Mouse (Mus musculus) kidney, postnatal 0 days (tissue): ENCODE data around the gene Rps26. TPM values are rescaled to one million over a fixed set of nuclear protein-coding genes. Genes with fewer than 3 reads are reported as not detected.

ENCODE experiments used
- ATAC-seq: fragments of 200-750 bp; cut with Nextera tagmentation; replicated peaks from 2 replicates; pipeline ENCODE4 v1.8.0; 2017; ENCODE audit warnings: low read depth, moderate number of reproducible peaks, moderate TSS enrichment, moderate library complexity; ENCODE audit not compliant: low FRiP score
- DNase-seq: peaks from one replicate; pipeline ENCODE4 v3.0.0-alpha.2; 2016; ENCODE audit warnings: low spot score
- H3K27ac ChIP-seq: fragments of 300-500 bp; sonication (generic); 2 replicates; pipeline ENCODE4 v1.5.1; 2014; ENCODE audit warnings: mild to moderate bottlenecking
- H3K27me3 ChIP-seq: fragments of 300-500 bp; sonication (generic); 2 replicates; pipeline ENCODE4 v1.6.1; 2014; ENCODE audit warnings: low read length, mixed read lengths; ENCODE audit not compliant: insufficient read depth
- H3K36me3 ChIP-seq: fragments of 300-500 bp; sonication (generic); 2 replicates; pipeline ENCODE4 v1.6.1; 2014; ENCODE audit warnings: low read length, mixed read lengths; ENCODE audit not compliant: insufficient read depth
- H3K4me1 ChIP-seq: fragments of 300-500 bp; sonication (generic); replicated peaks from 2 replicates; pipeline ENCODE4 v1.6.1; 2014; ENCODE audit warnings: antibody characterized with exemption, low read length, mixed read lengths; ENCODE audit not compliant: insufficient read depth
- H3K4me2 ChIP-seq: fragments of 300-500 bp; sonication (generic); 2 replicates; pipeline ENCODE4 v1.6.1; 2014; ENCODE audit warnings: mild to moderate bottlenecking, low read length, moderate library complexity, mixed read lengths
- H3K4me3 ChIP-seq: fragments of 300-500 bp; sonication (generic); replicated peaks from 2 replicates; pipeline ENCODE4 v1.5.1; 2014; ENCODE audit warnings: low read depth, low read length
- H3K9ac ChIP-seq: fragments of 300-500 bp; sonication (generic); 2 replicates; pipeline ENCODE4 v1.6.1; 2014; ENCODE audit warnings: low read depth, low read length
- H3K9me3 ChIP-seq: fragments of 300-500 bp; sonication (generic); replicated peaks from 2 replicates; pipeline ENCODE4 v1.6.1; 2016; ENCODE audit warnings: low read length, inconsistent platforms, mixed read lengths
- CTCF ChIP-seq: IDR thresholded peaks from 2 replicates; pipeline ENCODE4 v1.5.1; 2016; ENCODE audit warnings: antibody characterized with exemption, low read depth, mild to moderate bottlenecking, moderate library complexity
- WGBS: fragments of 180-500 bp; shearing (Covaris S2); extraction: QIAGEN DNeasy Blood & Tissue Kit; methylation state at CpG from one replicate; pipeline ENCODE4 v1.1.7; 2014; 5-methylcytosine and 5-hydroxymethylcytosine counted together
- polyA plus RNA-seq: library from polyadenylated mRNA; unstranded; fragments of >200 nt; fragmentation: Nextera tagmentation; extraction: Ambion mirVana; gene quantifications from 2 replicates; pipeline ENCODE4 v1.2.1, GENCODE M21; 2015

Gene Rps26
- polyA plus RNA-seq, 1 experiment from 2014 or later = 985 TPM

GRCm38 (mm10) chr10:128613154-128613440 is 13.4 kb downstream of the Rps26 start:
- H3K4me3 ChIP-seq = no peak overlapping the region
- WGBS = 21% methylated on average over 6 of the region's 6 CpGs
- H3K27me3 ChIP-seq = no peaks in the 10 kb centered on the region
- no peaks in the 10 kb centered on the region for H3K36me3 ChIP-seq
- no peak for ATAC-seq
- no peak overlapping the region for H3K27ac ChIP-seq
- H3K9ac ChIP-seq = no peak overlapping the region
- TF ChIP-seq CTCF = no peak
- no peaks in the 10 kb centered on the region for H3K4me1 ChIP-seq
- no peak for DNase-seq
- no peaks in the 10 kb centered on the region for H3K9me3 ChIP-seq
- no peak overlapping the region for H3K4me2 ChIP-seq

GRCm38 (mm10) chr10:128612433-128613153 is 14.0 kb downstream of the Rps26 start:
- Histone ChIP-seq H3K4me1 (no peaks in the 10 kb centered on the region), H3K4me3 (no peak overlapping the region), H3K36me3 (no peaks in the 10 kb centered on the region), H3K27me3 (no peaks in the 10 kb centered on the region), H3K4me2 (0 out of 2 replicates have a peak overlapping the region, but pooled peaks have one; percentile 26), H3K9ac (no peak overlapping the region), H3K27ac (no peak overlapping the region), H3K9me3 (no peaks in the 10 kb centered on the region)
- ATAC-seq = peak; percentile 46; the same call in 1 of the 2 replicates
- WGBS = 11% methylated on average over 16 of the region's 16 CpGs
- DNase-seq = peak; percentile 93
- peak; percentile 90 for TF ChIP-seq CTCF

GRCm38 (mm10) chr10:128606483-128606882 is 20.1 kb downstream of the Rps26 start:
- no peaks in the 10 kb centered on the region for H3K27me3 ChIP-seq
- H3K4me2 ChIP-seq = no peak overlapping the region
- no peak overlapping the region for H3K9ac ChIP-seq
- H3K4me3 ChIP-seq = no peak overlapping the region
- ATAC-seq (0 out of 2 replicates have a peak, but pooled peaks have one; percentile 3), DNase-seq (no peak)
- H3K27ac ChIP-seq = no peak overlapping the region
- no peaks in the 10 kb centered on the region for H3K4me1 ChIP-seq
- no peaks in the 10 kb centered on the region for H3K36me3 ChIP-seq
- H3K9me3 ChIP-seq = no peaks in the 10 kb centered on the region
- no peak for TF ChIP-seq CTCF
- 34% methylated on average over 2 of the region's 2 CpGs for whole genome bisulfite sequencing

GRCm38 (mm10) chr10:128602470-128603128 is 23.9 kb downstream of the Rps26 start:
- ATAC-seq (no peak), DNase-seq (no peak)
- Histone ChIP-seq H3K4me3 (no peak overlapping the region), H3K36me3 (no peaks in the 10 kb centered on the region), H3K9ac (no peak overlapping the region), H3K27me3 (no peaks in the 10 kb centered on the region), H3K4me2 (no peak overlapping the region), H3K9me3 (no peaks in the 10 kb centered on the region), H3K4me1 (no peaks in the 10 kb centered on the region), H3K27ac (no peak overlapping the region)
- 78% methylated on average over 4 of the region's 4 CpGs for WGBS
- TF ChIP-seq CTCF = no peak

DNA sequence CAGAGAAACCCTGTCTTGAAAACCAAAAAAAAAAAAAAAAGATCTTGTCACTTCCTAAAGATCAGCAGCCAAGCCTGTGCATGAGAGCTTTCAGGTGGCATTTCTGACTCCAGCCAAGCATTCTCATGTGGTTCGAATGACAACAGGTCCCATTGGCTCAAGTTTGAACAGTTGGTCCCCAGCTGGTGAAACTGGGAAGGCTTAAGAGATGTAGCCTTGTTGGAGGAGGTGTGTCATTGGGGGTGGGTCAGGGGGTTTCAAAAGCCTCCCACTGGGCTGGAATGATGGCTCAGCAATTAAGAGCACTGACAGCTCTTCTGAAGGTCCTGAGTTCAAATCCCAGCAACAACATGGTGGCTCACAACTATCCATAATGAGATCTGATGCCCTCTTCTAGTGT is 25.0 kb downstream of the Rps26 start:
- no peaks in the 10 kb centered on the region for H3K36me3 ChIP-seq
- no peaks in the 10 kb centered on the region for H3K27me3 ChIP-seq
- no peaks in the 10 kb centered on the region for H3K9me3 ChIP-seq
- no peak overlapping the region for H3K4me3 ChIP-seq
- H3K27ac ChIP-seq = no peak overlapping the region
- H3K4me1 ChIP-seq = no peaks in the 10 kb centered on the region
- 81% methylated on average over 1 of the region's 1 CpGs for WGBS
- no peak overlapping the region for H3K4me2 ChIP-seq
- DNase-seq (no peak), ATAC-seq (no peak)
- H3K9ac ChIP-seq = no peak overlapping the region
- TF ChIP-seq CTCF = no peak

- ATAC-seq (no peak), DNase-seq (no peak)
- TF ChIP-seq CTCF = no peak
- H3K9me3 ChIP-seq = no peaks in the 10 kb centered on the region
- no peaks in the 10 kb centered on the region for H3K36me3 ChIP-seq
- H3K9ac ChIP-seq = no peak overlapping the region
- H3K4me1 ChIP-seq = no peaks in the 10 kb centered on the region
- no peak overlapping the region for H3K4me3 ChIP-seq
- no peak overlapping the region for H3K4me2 ChIP-seq
- H3K27me3 ChIP-seq = no peaks in the 10 kb centered on the region
- WGBS = 14% methylated on average over 2 of the region's 2 CpGs
- no peak overlapping the region for H3K27ac ChIP-seq
Measured at GRCm38 (mm10) chr10:128598476-128598875, 28.1 kb downstream of the Rps26 start.
